Mouse (Mus musculus) C2C12 (cell line): ENCODE data around the gene Rmi1. TPM values are rescaled to one million over a fixed set of nuclear protein-coding genes. Genes with fewer than 3 reads are reported as not detected.

Source experiments
- H3K27me3 ChIP-seq: one replicate; pipeline ENCODE4 v1.6.1; 2011; ENCODE audit not compliant: control insufficient read depth, insufficient read depth, insufficient read length
- H3K36me3 ChIP-seq: one replicate; pipeline ENCODE4 v1.6.1; 2011; ENCODE audit not compliant: control insufficient read depth, insufficient read depth
- H3K4me3 ChIP-seq: one replicate; pipeline ENCODE4 v1.5.1; 2011; ENCODE audit warnings: mild to moderate bottlenecking, control low read depth; ENCODE audit not compliant: poor library complexity, insufficient read depth, severe bottlenecking
- H3K79me2 ChIP-seq: one replicate; pipeline ENCODE4 v1.6.1; 2011; ENCODE audit not compliant: control insufficient read depth, insufficient read depth
- H3K79me3 ChIP-seq: one replicate; pipeline ENCODE4 v1.6.1; 2011; ENCODE audit warnings: low read depth, control low read depth
- H3ac ChIP-seq: one replicate; pipeline ENCODE3; 2011; ENCODE audit warnings: low read depth; ENCODE audit not compliant: control insufficient read depth, insufficient read length
- CEBPB ChIP-seq: IDR thresholded peaks from one replicate; pipeline ENCODE4 v1.6.1; 2011; ENCODE audit warnings: low read depth, mild to moderate bottlenecking, control low read depth, moderate library complexity
- CTCF ChIP-seq: IDR thresholded peaks from one replicate; pipeline ENCODE4 v1.5.1; 2011; ENCODE audit not compliant: control insufficient read depth, insufficient read depth, insufficient read length
- FOSL1 ChIP-seq: IDR thresholded peaks from one replicate; pipeline ENCODE4 v1.8.0; 2011; ENCODE audit warnings: mild to moderate bottlenecking, low read length; ENCODE audit not compliant: poor library complexity, insufficient read depth, severe bottlenecking
- MAX ChIP-seq: IDR thresholded peaks from one replicate; pipeline ENCODE4 v1.6.1; 2011; ENCODE audit warnings: mild to moderate bottlenecking, control low read depth
- MYOD1 ChIP-seq: IDR thresholded peaks from one replicate; pipeline ENCODE4 v1.6.1; 2011; ENCODE audit warnings: low read depth; ENCODE audit not compliant: control insufficient read depth, insufficient read length
- MYOG ChIP-seq: IDR thresholded peaks from one replicate; pipeline ENCODE4 v1.6.1; 2011; ENCODE audit not compliant: control insufficient read depth, insufficient read length; ENCODE audit errors: extremely low read depth
- USF1 ChIP-seq: IDR thresholded peaks from one replicate; pipeline ENCODE4 v1.6.1; 2011; ENCODE audit warnings: low read depth, mild to moderate bottlenecking, control low read depth, moderate library complexity
- polyA plus RNA-seq: library from polyadenylated mRNA; unstranded; fragments of >200 nt; fragmentation: generic; extraction: Trizol; gene quantifications from one replicate; pipeline ENCODE4 v1.2.1, GENCODE M21; 2012; ENCODE audit warnings: missing spikeins

Gene Rmi1
- polyA plus RNA-seq, 1 experiment, result 5.9 TPM

- Histone ChIP-seq H3ac (no peak overlapping the region), H3K27me3 (no peaks in the 10 kb centered on the region), H3K4me3 (no peak overlapping the region), H3K36me3 (no peaks in the 10 kb centered on the region), H3K79me3 (no peaks in the 10 kb centered on the region), H3K79me2 (no peaks in the 10 kb centered on the region)
- no peak for TF ChIP-seq CTCF
- no peak for TF ChIP-seq CEBPB
- TF ChIP-seq USF1, result no peak
- TF ChIP-seq MYOD1, result no peak
- TF ChIP-seq MYOG, result no peak
- TF ChIP-seq MAX, result no peak
- TF ChIP-seq FOSL1, result no peak
These were observed 20.2 kb downstream of the Rmi1 start for GRCm38 (mm10) chr13:58422242-58422641.

- no peak for TF ChIP-seq MAX
- TF ChIP-seq FOSL1, result no peak
- TF ChIP-seq CEBPB, result no peak
- no peak for TF ChIP-seq MYOD1
- TF ChIP-seq USF1, result no peak
- TF ChIP-seq MYOG, result no peak
- no peak for TF ChIP-seq CTCF
- Histone ChIP-seq H3K79me3 (no peaks in the 10 kb centered on the region), H3ac (no peak overlapping the region), H3K36me3 (no peaks in the 10 kb centered on the region), H3K27me3 (no peaks in the 10 kb centered on the region), H3K4me3 (no peak overlapping the region), H3K79me2 (no peaks in the 10 kb centered on the region)
These were observed 21.1 kb downstream of the Rmi1 start for GRCm38 (mm10) chr13:58423061-58423660.

- no peaks in the 10 kb centered on the region for H3K79me2 ChIP-seq
- no peaks in the 10 kb centered on the region for H3K79me3 ChIP-seq
- no peak overlapping the region for H3ac ChIP-seq
- no peak for TF ChIP-seq CTCF
- TF ChIP-seq MYOG, result no peak
- no peak for TF ChIP-seq FOSL1
- no peak for TF ChIP-seq MAX
- TF ChIP-seq CEBPB, result no peak
- no peak for TF ChIP-seq USF1
- no peak for TF ChIP-seq MYOD1
- H3K36me3 ChIP-seq, result no peaks in the 10 kb centered on the region
- H3K4me3 ChIP-seq, result no peak overlapping the region
- H3K27me3 ChIP-seq, result no peaks in the 10 kb centered on the region
These were observed 37.7 kb downstream of the Rmi1 start for GRCm38 (mm10) chr13:58439716-58440115.

- TF ChIP-seq CEBPB (no peak), FOSL1 (no peak), MYOG (no peak), USF1 (no peak), CTCF (no peak), MYOD1 (no peak), MAX (no peak)
- Histone ChIP-seq H3K79me2 (no peaks in the 10 kb centered on the region), H3K36me3 (no peaks in the 10 kb centered on the region), H3K27me3 (no peaks in the 10 kb centered on the region), H3ac (no peak overlapping the region), H3K4me3 (no peak overlapping the region), H3K79me3 (no peaks in the 10 kb centered on the region)
These were observed 41.3 kb downstream of the Rmi1 start for GRCm38 (mm10) chr13:58443326-58443725.

GRCm38 (mm10) chr13:58443787-58444186, 41.7 kb downstream of the Rmi1 start:
- Histone ChIP-seq H3K79me2 (no peaks in the 10 kb centered on the region), H3K36me3 (no peaks in the 10 kb centered on the region), H3K79me3 (no peaks in the 10 kb centered on the region), H3K27me3 (no peaks in the 10 kb centered on the region), H3ac (no peak overlapping the region), H3K4me3 (no peak overlapping the region)
- TF ChIP-seq FOSL1 (no peak), MYOG (no peak), CEBPB (no peak), MAX (no peak), MYOD1 (no peak), USF1 (no peak), CTCF (no peak)

GRCm38 (mm10) chr13:58446541-58446940, 44.5 kb downstream of the Rmi1 start:
- no peak overlapping the region for H3ac ChIP-seq
- TF ChIP-seq CEBPB, result no peak
- TF ChIP-seq MYOG, result no peak
- TF ChIP-seq USF1, result no peak
- TF ChIP-seq MAX, result no peak
- no peak for TF ChIP-seq FOSL1
- no peak for TF ChIP-seq CTCF
- no peak for TF ChIP-seq MYOD1
- H3K79me3 ChIP-seq, result no peaks in the 10 kb centered on the region
- no peaks in the 10 kb centered on the region for H3K79me2 ChIP-seq
- no peaks in the 10 kb centered on the region for H3K36me3 ChIP-seq
- H3K27me3 ChIP-seq, result no peaks in the 10 kb centered on the region
- H3K4me3 ChIP-seq, result no peak overlapping the region
